Mouse (Mus musculus) heart, postnatal 0 days (tissue): ENCODE measurements at regions not wholly inside any gene's neighbourhood (a gene's known extent, or its start where the extent isn't known, plus 50 kb on each side); places are given as distances from the start of the nearest gene placed in this dataset.

Experiments
- CTCF ChIP-seq: IDR thresholded peaks from 2 replicates; pipeline ENCODE4 v1.5.1; 2016; ENCODE audit warnings: antibody characterized with exemption, control low read depth, low read depth
- EP300 ChIP-seq: IDR thresholded peaks from 2 replicates; pipeline ENCODE4 v1.6.1; 2016; ENCODE audit warnings: antibody characterized with exemption, low read depth

GRCm38 (mm10) chr2:61361394-61361793 is 217.0 kb upstream of the Tank start:
- TF ChIP-seq EP300 (no peak), CTCF (no peak)
